Mouse (Mus musculus): Measurements from ENCODE around the gene Tbc1d30.

Tbc1d30 gene

GRCm38 (mm10) chr10:121315321-121316283 is 35.5 kb downstream of the Tbc1d30 start:
- in situ Hi-C loops (cut with MboI, MseI), result no loop called here

GRCm38 (mm10) chr10:121314186-121314585 is 36.9 kb downstream of the Tbc1d30 start:
- in situ Hi-C loops (cut with MboI, MseI), result no loop called here

GRCm38 (mm10) chr10:121313049-121313448 is 38.0 kb downstream of the Tbc1d30 start:
- in situ Hi-C loops (cut with MboI, MseI), result no loop called here

DNA sequence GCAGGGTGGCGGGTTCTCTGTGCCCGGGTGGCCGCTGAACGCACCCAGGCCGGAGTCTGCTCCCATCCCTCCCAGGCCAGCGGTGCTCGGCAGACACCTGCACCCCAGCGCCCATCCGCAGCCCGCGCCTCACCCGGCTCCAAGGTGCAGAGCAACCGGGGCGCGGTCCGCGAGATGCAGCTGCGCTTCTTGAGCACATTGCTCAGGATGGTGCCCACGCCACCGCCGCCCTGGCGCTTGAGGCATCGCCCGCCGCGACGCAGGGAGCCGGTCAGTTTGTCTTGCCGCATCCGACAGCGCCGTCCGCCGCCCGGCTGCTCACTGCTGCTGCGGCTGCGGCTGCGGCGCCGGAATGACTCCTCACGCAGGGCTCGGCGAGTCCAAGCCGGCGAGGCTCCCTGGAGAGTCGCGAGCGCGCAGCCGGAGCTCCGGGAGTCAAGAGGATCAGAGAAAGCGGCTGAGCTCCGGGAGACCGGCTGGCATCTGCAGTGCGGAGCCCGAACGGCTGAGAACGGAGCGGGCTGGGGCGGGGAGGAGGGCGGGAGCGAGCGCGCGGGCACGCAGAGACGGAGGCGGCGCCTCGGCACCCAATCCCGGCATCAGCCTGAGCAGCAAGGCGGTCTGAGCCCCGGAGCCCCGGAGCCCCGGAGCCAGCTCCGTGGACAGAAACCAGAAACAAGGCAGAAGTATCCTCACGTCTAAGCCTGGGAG is 40.4 kb downstream of the Tbc1d30 start:
- in situ Hi-C loops (cut with MboI, MseI), result no loop called here

- in situ Hi-C loops (cut with MboI, MseI), result no loop called here
Measured at GRCm38 (mm10) chr10:121309801-121310510, 41.1 kb downstream of the Tbc1d30 start.

DNA sequence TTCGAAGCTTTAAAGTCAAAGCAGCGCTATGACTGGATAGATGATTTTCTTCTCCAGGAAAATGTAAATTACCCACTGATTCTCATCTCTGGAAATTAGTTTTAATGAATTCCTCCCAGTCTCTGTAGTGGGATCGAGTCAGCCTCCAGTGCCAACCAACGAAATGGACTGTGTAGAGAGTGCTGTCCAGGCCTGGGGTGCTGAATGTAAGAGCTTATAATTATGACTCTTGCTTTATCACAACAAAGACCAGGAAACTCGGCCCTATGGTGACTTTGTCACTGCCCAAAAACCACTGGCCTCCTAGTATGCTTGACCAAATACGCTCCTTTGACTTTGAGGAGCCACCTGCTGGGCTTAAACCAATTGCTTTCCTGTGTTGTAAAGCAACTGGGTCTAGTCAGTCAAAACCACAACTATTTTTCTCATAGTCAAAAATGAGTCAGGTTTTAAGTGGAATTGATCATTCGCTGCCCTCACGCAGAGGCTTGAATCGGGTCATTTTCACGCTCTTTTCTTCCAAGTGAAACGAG is 41.9 kb downstream of the Tbc1d30 start:
- in situ Hi-C loops (cut with MboI, MseI), result no loop called here

- in situ Hi-C loops (cut with MboI, MseI), result no loop called here
Measured at GRCm38 (mm10) chr10:121305441-121305840, 45.6 kb downstream of the Tbc1d30 start.

DNA sequence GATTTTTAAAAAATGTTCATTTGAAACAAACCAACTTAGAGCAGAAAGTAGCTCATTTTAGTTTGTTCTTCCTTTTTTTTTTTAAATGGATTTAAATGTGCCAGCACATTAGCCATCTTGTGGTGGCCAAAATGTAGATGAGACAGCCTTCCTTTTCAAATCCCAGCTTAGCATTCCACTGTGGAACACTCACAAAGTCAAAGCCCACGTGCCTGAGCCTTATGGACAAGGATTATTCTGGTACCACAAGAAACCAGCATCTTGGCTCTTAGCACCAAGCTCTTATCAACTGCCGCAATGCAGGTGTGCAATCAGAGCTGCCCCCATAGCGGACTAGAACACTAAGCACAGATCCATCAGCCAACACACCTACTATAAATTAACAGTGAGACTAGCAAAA is 47.5 kb downstream of the Tbc1d30 start:
- in situ Hi-C loops (cut with MboI, MseI), result no loop called here

DNA sequence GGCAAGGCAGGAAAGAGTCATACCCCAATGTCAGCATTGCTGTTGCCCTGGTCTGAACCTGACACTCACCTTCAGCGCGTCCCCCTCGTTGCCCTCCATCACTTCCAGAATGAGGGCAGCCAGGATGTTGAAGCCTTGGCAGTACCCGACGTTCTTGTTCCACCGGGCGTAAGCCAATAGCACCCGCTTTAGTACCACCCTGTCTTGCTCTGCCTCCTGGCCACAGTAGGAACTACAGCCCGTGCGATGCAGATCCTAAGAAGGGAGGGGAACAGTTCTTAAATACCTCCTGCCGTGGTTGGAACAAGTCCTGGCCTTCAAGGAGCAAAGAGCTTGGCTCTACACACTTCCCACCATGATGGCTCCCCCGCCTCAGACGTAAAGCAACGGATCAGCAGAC is 49.2 kb downstream of the Tbc1d30 start:
- in situ Hi-C loops (cut with MboI, MseI), result no loop called here

GRCm38 (mm10) chr10:121300659-121301058 is 50.4 kb downstream of the Tbc1d30 start:
- in situ Hi-C loops (cut with MboI, MseI), result no loop called here

- in situ Hi-C loops (cut with MboI, MseI), result no loop called here
Measured at GRCm38 (mm10) chr10:121297054-121297701, 53.9 kb downstream of the Tbc1d30 start.

DNA sequence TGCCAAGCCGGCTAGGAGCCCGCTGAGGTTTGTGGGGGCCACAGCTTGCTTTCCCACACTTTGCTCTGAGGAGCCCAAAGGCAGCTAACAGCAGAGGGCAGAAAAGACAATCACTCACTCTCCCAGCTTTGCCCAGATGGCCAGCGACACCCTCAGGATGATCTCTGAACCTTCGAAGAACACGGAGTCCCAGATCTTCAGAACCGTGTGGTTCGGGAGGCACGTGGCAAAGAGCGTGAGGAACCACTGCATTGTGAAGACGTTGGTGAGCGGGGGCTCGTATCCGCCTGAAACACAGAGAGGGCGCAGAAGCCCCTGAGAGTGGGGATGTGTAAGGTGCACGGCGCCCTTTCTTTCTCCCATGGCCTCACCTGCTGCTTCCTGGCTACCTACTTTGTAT is 56.6 kb downstream of the Tbc1d30 start:
- in situ Hi-C loops (cut with MboI, MseI), result loop anchor here (5.0 kb wide), 1 partner anchor 38 kb away; no protein-coding TSS in a partner anchor

- in situ Hi-C loops (cut with MboI, MseI), result loop anchor here (5.0 kb wide), 1 partner anchor 38 kb away; no protein-coding TSS in a partner anchor
Measured at GRCm38 (mm10) chr10:121293829-121294228, 57.2 kb downstream of the Tbc1d30 start.

GRCm38 (mm10) chr10:121291272-121291917 is 59.7 kb downstream of the Tbc1d30 start:
- in situ Hi-C loops (cut with MboI, MseI), result loop anchor here (5.0 kb wide), 1 partner anchor 41 kb away; no protein-coding TSS in a partner anchor

- in situ Hi-C loops (cut with MboI, MseI), result loop anchor here (5.0 kb wide), 1 partner anchor 42 kb away; no protein-coding TSS in a partner anchor
Measured at GRCm38 (mm10) chr10:121290682-121291078, 60.4 kb downstream of the Tbc1d30 start.

- in situ Hi-C loops (cut with MboI, MseI), result loop anchor here (5.0 kb wide), 1 partner anchor 42 kb away; no protein-coding TSS in a partner anchor
Measured at GRCm38 (mm10) chr10:121289970-121290681, 61.0 kb downstream of the Tbc1d30 start.

- in situ Hi-C loops (cut with MboI, MseI), result no loop called here
Measured at GRCm38 (mm10) chr10:121282926-121283325, 68.2 kb downstream of the Tbc1d30 start.

DNA sequence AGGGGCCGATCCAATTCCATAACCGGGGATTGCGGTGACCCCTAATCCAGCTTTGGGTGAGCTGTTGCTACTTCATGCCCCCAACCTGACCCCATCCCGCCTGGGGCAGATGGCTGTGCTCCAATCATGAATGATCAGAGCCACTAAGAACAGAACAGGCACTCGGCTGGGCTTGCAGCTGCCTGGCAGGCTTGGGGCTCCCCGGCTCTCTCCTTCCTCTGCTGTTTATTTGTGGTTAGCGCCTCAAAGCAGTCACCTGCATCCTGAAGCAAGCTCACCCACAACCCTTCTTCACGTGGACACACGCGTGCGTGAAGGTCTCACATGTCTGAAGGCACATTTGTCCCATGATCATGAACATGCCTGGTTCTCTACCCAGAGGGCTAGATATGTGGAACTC is 68.6 kb downstream of the Tbc1d30 start:
- in situ Hi-C loops (cut with MboI, MseI), result no loop called here

DNA sequence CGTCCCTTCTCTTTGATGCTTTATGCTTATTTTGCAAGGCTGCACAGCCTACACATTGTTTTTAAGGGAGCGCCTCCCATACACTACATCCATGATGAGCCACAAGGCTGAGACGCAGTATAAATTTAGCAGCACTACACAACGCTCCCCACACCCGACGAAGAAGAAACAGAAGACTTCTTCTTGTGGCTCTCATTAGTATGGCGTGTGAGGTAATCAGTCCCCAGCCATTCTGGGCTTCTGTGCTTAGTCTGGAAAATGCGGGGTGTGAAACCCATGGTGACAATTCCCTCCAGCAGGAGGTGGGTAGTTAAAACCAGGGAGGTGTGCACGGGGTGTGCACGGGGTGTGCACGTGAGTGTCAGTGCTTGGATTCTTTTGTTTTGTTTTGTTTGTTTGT is 70.1 kb downstream of the Tbc1d30 start:
- in situ Hi-C loops (cut with MboI, MseI), result no loop called here

GRCm38 (mm10) chr10:121277022-121277471 is 74.0 kb downstream of the Tbc1d30 start:
- in situ Hi-C loops (cut with MboI, MseI), result no loop called here
